13 mouse cellular contexts compared by ENCODE assay signal in genomic region chr1:189663437-189663836, GRCm38 (mm10). TPM values are rescaled to one million over a fixed set of nuclear protein-coding genes. Genes with fewer than 3 reads are reported as not detected.
DNase-seq lines count a peak whose midpoint lies in the region; ATAC-seq and TF ChIP-seq lines count a peak whose summit lies in the region.
"Had no signal": no experiment of that assay in that cellular context is flagged by ENCODE, and none has a peak within 500 bp of the region (broad histone marks: within the 10 kb centered on the region; RNA-seq: fewer than 3 reads in every experiment).

No protein-coding gene starts in this region.

- H3K9ac ChIP-seq in midbrain, postnatal 0 days (replicated peaks; ENCODE audit: low read length, poor library complexity, severe bottlenecking), result no peak overlapping the region
- H3K9ac ChIP-seq in midbrain, embryonic 14.5 days (replicated peaks; ENCODE audit: low read length), result no peak overlapping the region
- H3K9ac ChIP-seq in forebrain, embryonic 16.5 days (replicated peaks; ENCODE audit: low read depth, low read length), result no peak overlapping the region
- H3K9ac ChIP-seq in liver, postnatal 0 days (replicated peaks), result no peak overlapping the region
- no peak overlapping the region for H3K9ac ChIP-seq in midbrain, embryonic 11.5 days (ENCODE audit: low read length)
- H3K9ac ChIP-seq: hindbrain, embryonic 13.5 days; lung, embryonic 15.5 days had no signal

- peak; percentile 69 for DNase-seq in midbrain, postnatal 0 days (ENCODE audit: low spot score)
- no peak for DNase-seq in midbrain, embryonic 14.5 days
- peak; percentile 55 to 62 for DNase-seq in cerebellum, adult 18-20 months
- no peak for DNase-seq in embryonic facial prominence, embryonic 10.5 days (ENCODE audit: low spot score)
- DNase-seq in liver, postnatal 0 days, result no peak
- DNase-seq in midbrain, embryonic 11.5 days (ENCODE audit: low spot score, missing footprints), result no peak
- DNase-seq: kidney, adult 8-10 months; liver; retina, postnatal 1 day had no signal

- ATAC-seq in midbrain, postnatal 0 days (ENCODE audit: low FRiP score), result no peak
- ATAC-seq in midbrain, embryonic 14.5 days (ENCODE audit: low FRiP score, low TSS enrichment), result no peak
- peak; percentile 88 for ATAC-seq in forebrain, embryonic 16.5 days
- no peak for ATAC-seq in liver, postnatal 0 days
- no peak for ATAC-seq in midbrain, embryonic 11.5 days (ENCODE audit: low FRiP score)
- ATAC-seq: activated CD4-positive, CD25-positive, alpha-beta regulatory T cell, adult 4 months had no signal

- H3K27ac ChIP-seq in midbrain, postnatal 0 days (ENCODE audit: low read depth, low read length), result no peak overlapping the region
- no peak overlapping the region for H3K27ac ChIP-seq in midbrain, embryonic 14.5 days (replicated peaks; ENCODE audit: low read depth, low read length)
- peak overlapping the region; percentile 18; the same call in 1 of the 2 replicates for H3K27ac ChIP-seq in forebrain, embryonic 16.5 days (ENCODE audit: low read length)
- H3K27ac ChIP-seq in embryonic facial prominence, embryonic 10.5 days (replicated peaks), result no peak overlapping the region
- no peak overlapping the region for H3K27ac ChIP-seq in liver, postnatal 0 days (ENCODE audit: low read depth)
- H3K27ac ChIP-seq in midbrain, embryonic 11.5 days (ENCODE audit: low read depth, low read length), result no peak overlapping the region
- H3K27ac ChIP-seq: hindbrain, embryonic 13.5 days; lung, embryonic 15.5 days had no signal

- H3K27me3 ChIP-seq in midbrain, postnatal 0 days (ENCODE audit: insufficient read depth, low read length), result no peaks in the 10 kb centered on the region
- H3K27me3 ChIP-seq in midbrain, embryonic 14.5 days (ENCODE audit: control insufficient read depth, insufficient read depth, low read length), result no peaks in the 10 kb centered on the region
- no peaks in the 10 kb centered on the region for H3K27me3 ChIP-seq in forebrain, embryonic 16.5 days (replicated peaks; ENCODE audit: control insufficient read depth, insufficient read depth, low read length)
- H3K27me3 ChIP-seq in embryonic facial prominence, embryonic 10.5 days (replicated peaks; ENCODE audit: low read depth, poor library complexity, severe bottlenecking), result no peaks in the 10 kb centered on the region
- H3K27me3 ChIP-seq in liver, postnatal 0 days (ENCODE audit: insufficient read depth, low read length), result no peaks in the 10 kb centered on the region
- H3K27me3 ChIP-seq in midbrain, embryonic 11.5 days (ENCODE audit: control insufficient read depth, insufficient read depth, low read length), result no peaks in the 10 kb centered on the region
- H3K27me3 ChIP-seq: hindbrain, embryonic 13.5 days; lung, embryonic 15.5 days had no signal

- no peaks in the 10 kb centered on the region for H3K36me3 ChIP-seq in midbrain, postnatal 0 days (ENCODE audit: insufficient read depth, low read length)
- peaks cover 5% of the 10 kb centered on the region; the same call in 1 of the 2 replicates for H3K36me3 ChIP-seq in midbrain, embryonic 14.5 days (ENCODE audit: control insufficient read depth, insufficient read depth, low read length)
- H3K36me3 ChIP-seq in forebrain, embryonic 16.5 days (ENCODE audit: control insufficient read depth, insufficient read depth), result no peaks in the 10 kb centered on the region; the same call in 1 of the 2 replicates
- H3K36me3 ChIP-seq in embryonic facial prominence, embryonic 10.5 days (replicated peaks), result peaks cover 87% of the 10 kb centered on the region
- H3K36me3 ChIP-seq in liver, postnatal 0 days (replicated peaks; ENCODE audit: insufficient read depth, low read length), result peaks cover 48% of the 10 kb centered on the region
- peaks cover 9% of the 10 kb centered on the region; the same call in 1 of the 2 replicates for H3K36me3 ChIP-seq in midbrain, embryonic 11.5 days (ENCODE audit: control insufficient read depth, insufficient read depth, low read length)
- H3K36me3 ChIP-seq: hindbrain, embryonic 13.5 days had no signal

- no peak overlapping the region for H3K4me3 ChIP-seq in midbrain, postnatal 0 days (ENCODE audit: low read depth, low read length)
- no peak overlapping the region for H3K4me3 ChIP-seq in midbrain, embryonic 14.5 days (replicated peaks; ENCODE audit: low read depth, low read length)
- H3K4me3 ChIP-seq in forebrain, embryonic 16.5 days (replicated peaks; ENCODE audit: low read length), result no peak overlapping the region
- no peak overlapping the region for H3K4me3 ChIP-seq in embryonic facial prominence, embryonic 10.5 days
- no peak overlapping the region for H3K4me3 ChIP-seq in liver, postnatal 0 days (ENCODE audit: low read depth, low read length)
- no peak overlapping the region for H3K4me3 ChIP-seq in midbrain, embryonic 11.5 days (ENCODE audit: low read depth, low read length)
- H3K4me3 ChIP-seq: hindbrain, embryonic 13.5 days; lung, embryonic 15.5 days had no signal

- no peaks in the 10 kb centered on the region for H3K9me3 ChIP-seq in midbrain, postnatal 0 days (ENCODE audit: low read length)
- no peaks in the 10 kb centered on the region for H3K9me3 ChIP-seq in midbrain, embryonic 14.5 days (ENCODE audit: control insufficient read depth, low read length)
- no peaks in the 10 kb centered on the region for H3K9me3 ChIP-seq in forebrain, embryonic 16.5 days (ENCODE audit: control insufficient read depth, low read length)
- H3K9me3 ChIP-seq in embryonic facial prominence, embryonic 10.5 days, result no peaks in the 10 kb centered on the region
- no peaks in the 10 kb centered on the region for H3K9me3 ChIP-seq in liver, postnatal 0 days (ENCODE audit: low read length)
- no peaks in the 10 kb centered on the region for H3K9me3 ChIP-seq in midbrain, embryonic 11.5 days (ENCODE audit: control insufficient read depth, low read length)
- H3K9me3 ChIP-seq: hindbrain, embryonic 13.5 days; lung, embryonic 15.5 days had no signal

- TF ChIP-seq CTCF in midbrain, postnatal 0 days (IDR thresholded peaks at IDR 0.05), result no peak
- TF ChIP-seq CTCF in liver, postnatal 0 days (IDR thresholded peaks at IDR 0.05; ENCODE audit: low read depth), result no peak

- H3K4me2 ChIP-seq in midbrain, postnatal 0 days (ENCODE audit: low read depth, low read length, poor library complexity, severe bottlenecking), result no peak overlapping the region
- H3K4me2 ChIP-seq in midbrain, embryonic 14.5 days (ENCODE audit: low read length), result no peak overlapping the region
- H3K4me2 ChIP-seq in forebrain, embryonic 16.5 days (ENCODE audit: low read length), result no peak overlapping the region
- no peak overlapping the region for H3K4me2 ChIP-seq in liver, postnatal 0 days (ENCODE audit: low read depth, low read length)
- H3K4me2 ChIP-seq in midbrain, embryonic 11.5 days, result no peak overlapping the region
- H3K4me2 ChIP-seq: hindbrain, embryonic 13.5 days; lung, embryonic 15.5 days had no signal

- H3K4me1 ChIP-seq in midbrain, postnatal 0 days (ENCODE audit: insufficient read depth, low read length), result no peaks in the 10 kb centered on the region
- no peaks in the 10 kb centered on the region for H3K4me1 ChIP-seq in midbrain, embryonic 14.5 days (ENCODE audit: control insufficient read depth, insufficient read depth, low read length)
- H3K4me1 ChIP-seq in forebrain, embryonic 16.5 days (replicated peaks; ENCODE audit: control insufficient read depth, insufficient read depth, low read length), result peaks cover 23% of the 10 kb centered on the region
- no peaks in the 10 kb centered on the region for H3K4me1 ChIP-seq in embryonic facial prominence, embryonic 10.5 days
- H3K4me1 ChIP-seq in liver, postnatal 0 days (ENCODE audit: insufficient read depth), result no peaks in the 10 kb centered on the region; the same call in 1 of the 2 replicates
- no peaks in the 10 kb centered on the region for H3K4me1 ChIP-seq in midbrain, embryonic 11.5 days (ENCODE audit: control insufficient read depth, insufficient read depth, low read length)
- H3K4me1 ChIP-seq: hindbrain, embryonic 13.5 days; lung, embryonic 15.5 days had no signal

- 90% methylated on average over 1 of the region's 1 CpGs for WGBS in midbrain, postnatal 0 days
- 80% methylated on average over 1 of the region's 1 CpGs for WGBS in midbrain, embryonic 14.5 days
- WGBS in forebrain, embryonic 16.5 days, result 39% methylated on average over 1 of the region's 1 CpGs
- WGBS in embryonic facial prominence, embryonic 10.5 days, result 86% methylated on average over 1 of the region's 1 CpGs
- 74% methylated on average over 1 of the region's 1 CpGs for WGBS in liver, postnatal 0 days (ENCODE audit: insufficient replicate concordance)
- 92% methylated on average over 1 of the region's 1 CpGs for WGBS in midbrain, embryonic 11.5 days

- no peak for TF ChIP-seq EP300 in liver, postnatal 0 days (IDR thresholded peaks at IDR 0.05; ENCODE audit: low read depth)

RNA-seq across cellular contexts. Expression of gene Cenpf, which starts 24.4 kb away (rescaled TPM):
- 1.8 and 3.0 TPM in 2 replicates for total RNA-seq in midbrain, postnatal 0 days (2014; rRNA removed)
- polyA plus RNA-seq in midbrain, postnatal 0 days (2015; fragmentation: Nextera tagmentation; extraction: Ambion mirVana), result 4.3 and 6.8 TPM in 2 replicates
- 13.3 and 27.3 TPM in 2 replicates for polyA plus RNA-seq in midbrain, embryonic 14.5 days (2014; fragmentation: Nextera tagmentation; extraction: Ambion mirVana)
- 37.9 and 47.8 TPM in 2 replicates for polyA plus RNA-seq in forebrain, embryonic 16.5 days (2015; fragmentation: Nextera tagmentation; extraction: Ambion mirVana)
- 108 and 110 TPM in 2 replicates for polyA plus RNA-seq in embryonic facial prominence, embryonic 10.5 days (2016; fragmentation: Nextera tagmentation; extraction: Ambion mirVana)
- 30.7 and 35.0 TPM in 2 replicates for polyA plus RNA-seq in liver, postnatal 0 days (2015; fragmentation: Nextera tagmentation; extraction: Ambion mirVana)
- 135 and 140 TPM in 2 replicates for polyA plus RNA-seq in midbrain, embryonic 11.5 days (2014; fragmentation: Nextera tagmentation; extraction: Ambion mirVana)

Comparison
In these comparisons a context has a peak if more than half of its experiments do, and no peak if none do; other contexts are left out.
1. DNase-seq: peak in midbrain, postnatal 0 days (single experiment) and cerebellum, adult 18-20 months (2 of 2); none in midbrain, embryonic 14.5 days (single experiment), embryonic facial prominence, embryonic 10.5 days (single experiment), liver, postnatal 0 days (single experiment) and midbrain, embryonic 11.5 days (single experiment).